Mouse (Mus musculus) adrenal gland, postnatal 25 days (tissue): ENCODE measurements at regions not wholly inside any gene's neighbourhood (a gene's known extent, or its start where the extent isn't known, plus 50 kb on each side); places are given as distances from the start of the nearest gene placed in this dataset.

Source experiments
- DNase-seq: peaks from one replicate; pipeline ENCODE4 v3.0.0; 2021; ENCODE audit warnings: mixed read lengths

DNA sequence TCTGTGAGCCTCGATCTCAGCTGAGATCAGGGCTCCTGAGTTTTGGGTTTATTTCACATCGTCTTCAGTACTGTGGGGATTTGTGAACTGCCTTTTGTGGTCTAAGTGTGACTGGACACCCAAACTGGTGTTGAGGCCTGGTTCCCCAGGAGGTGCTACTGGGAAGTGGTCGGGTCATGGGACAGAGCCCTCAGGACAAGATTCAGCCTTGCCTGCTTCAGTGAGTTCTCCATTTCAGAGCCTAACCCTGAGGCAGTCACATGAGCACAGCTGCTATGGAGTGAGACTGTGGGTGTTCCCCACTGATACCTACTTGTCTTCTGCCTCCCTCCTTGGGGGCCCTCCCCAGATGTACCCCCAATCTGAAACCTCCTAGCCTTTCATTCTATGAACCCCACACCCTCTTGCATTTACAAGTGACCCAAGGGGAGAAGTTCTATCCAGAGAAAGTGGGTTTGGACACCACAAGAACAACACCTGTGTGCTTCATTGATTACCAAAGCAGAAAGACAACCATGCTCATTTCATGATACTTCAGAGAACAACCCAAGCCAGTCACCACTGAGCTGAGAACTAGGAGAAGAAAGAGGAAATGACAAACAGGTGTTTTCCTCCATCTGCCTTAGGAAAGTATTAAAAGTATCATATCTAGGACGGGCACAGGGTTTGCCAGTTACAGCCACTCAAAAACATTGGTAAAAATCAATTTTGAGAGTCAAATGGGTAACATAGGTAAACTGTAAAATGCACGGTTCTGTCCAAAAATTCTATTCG, 255.8 kb downstream of the Tle3 start:
- DNase-seq, result no peak

DNA sequence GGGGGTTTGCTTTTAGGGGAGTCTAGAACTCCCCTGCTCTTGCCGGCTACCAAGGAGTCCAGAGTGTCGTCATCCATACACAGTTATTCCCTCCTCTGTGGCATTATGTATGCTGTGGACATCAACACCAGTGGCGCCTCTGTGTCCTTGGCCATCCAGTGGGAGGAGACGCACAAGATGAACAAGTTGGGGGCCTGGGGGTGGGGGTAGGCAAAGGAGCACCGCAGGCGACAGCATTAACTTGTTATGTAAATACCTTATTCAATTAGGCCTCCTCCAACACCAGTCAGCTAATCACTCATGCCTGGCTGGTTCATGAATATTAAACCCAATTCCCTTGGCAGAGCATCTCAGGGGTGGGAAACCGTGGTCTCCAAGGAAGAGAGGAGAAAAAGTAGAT, 250.8 kb downstream of the Tle3 start:
- DNase-seq, result no peak

DNA sequence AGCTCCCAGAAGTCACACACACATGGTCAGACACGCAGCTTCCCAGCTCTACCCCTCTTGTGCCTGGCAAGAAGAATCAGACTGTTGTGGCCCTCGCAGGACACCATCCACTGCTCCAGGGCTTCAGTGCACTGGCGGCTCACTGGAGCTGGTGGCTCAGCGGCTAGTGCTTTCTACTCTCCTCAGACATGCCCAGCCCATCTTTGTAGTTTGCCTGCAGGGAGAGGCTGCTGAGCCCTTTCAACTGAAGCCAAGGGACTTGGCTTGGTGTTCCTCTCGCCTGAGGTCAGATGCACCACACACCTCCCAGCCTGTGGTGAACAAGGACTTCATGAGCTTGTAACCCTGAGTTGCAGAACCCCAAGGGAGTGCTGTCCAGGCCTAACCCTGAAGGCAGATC, 249.8 kb downstream of the Tle3 start:
- DNase-seq, result no peak

DNA sequence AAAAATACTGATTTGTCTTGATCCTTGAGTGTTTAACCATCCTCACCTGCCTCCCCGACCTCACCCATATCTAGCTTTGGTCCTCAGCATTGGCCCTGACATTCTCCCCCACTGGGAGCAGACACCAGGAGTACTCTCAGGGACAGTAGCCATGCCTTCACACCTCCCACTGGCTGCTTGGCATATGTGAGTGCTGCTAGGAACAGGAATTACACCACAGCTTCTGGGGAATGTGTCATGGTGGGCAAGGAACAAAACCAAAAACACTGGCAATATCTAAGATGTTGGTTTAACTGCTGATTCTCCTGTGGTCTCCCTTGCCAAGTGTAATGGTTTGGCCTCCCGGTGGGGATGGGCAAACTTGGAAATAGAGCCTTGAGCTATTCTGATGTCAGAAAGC, 248.6 kb downstream of the Tle3 start:
- no peak for DNase-seq

DNA sequence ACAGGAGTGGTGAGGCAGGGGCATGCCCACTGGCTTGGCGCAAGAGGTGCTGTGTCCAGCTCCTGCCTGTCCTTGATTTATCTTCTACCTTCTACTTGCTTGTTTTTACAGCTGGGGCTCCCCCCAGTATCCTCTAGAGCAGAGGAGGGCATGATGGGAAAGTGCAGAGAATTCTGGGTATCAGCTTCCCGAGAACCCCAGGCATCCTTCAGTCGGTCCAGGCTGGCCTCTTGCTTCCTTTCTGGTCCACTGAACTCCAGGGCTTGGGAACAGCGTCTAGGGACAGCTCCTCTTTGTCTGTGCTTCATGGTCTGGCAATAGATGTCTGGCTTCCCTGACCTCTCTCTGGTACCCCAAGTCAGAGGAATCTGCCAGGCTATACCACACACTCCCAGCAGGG, 247.9 kb downstream of the Tle3 start:
- DNase-seq, result no peak

DNA sequence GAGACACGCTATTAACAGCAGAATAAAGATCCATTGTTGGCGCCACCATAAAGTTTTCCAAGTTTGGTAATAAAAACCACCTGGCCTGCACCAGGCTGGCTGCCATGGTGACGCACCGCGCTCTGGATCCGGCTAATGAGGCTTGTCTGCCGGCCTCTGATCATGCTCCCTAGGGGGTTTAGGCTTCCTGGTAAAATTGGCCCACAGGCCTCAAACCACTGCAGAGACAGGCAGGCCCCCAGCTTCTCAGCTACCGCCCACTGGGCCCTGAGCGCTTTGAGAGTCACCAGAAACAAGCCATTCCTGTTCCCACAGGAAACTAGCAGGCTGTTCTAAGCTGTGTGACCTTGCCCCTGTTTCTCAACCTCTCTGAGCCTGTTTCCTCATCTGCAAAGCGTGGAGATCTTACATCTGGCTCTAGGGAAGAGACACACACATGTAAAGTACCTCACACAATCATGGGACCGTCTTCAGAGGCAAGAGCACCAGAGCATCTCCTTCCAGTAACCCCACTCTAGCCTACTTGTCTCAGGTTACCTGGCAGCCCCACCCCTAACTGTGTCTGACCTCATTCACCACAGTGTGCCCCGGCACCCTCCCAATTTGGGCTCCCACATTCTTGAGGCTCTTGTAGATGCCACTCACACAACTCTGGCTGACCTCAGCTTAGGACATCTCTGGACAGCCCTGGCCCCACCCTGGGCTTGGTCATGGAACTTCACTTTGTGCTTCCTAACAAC, 246.5 kb downstream of the Tle3 start:
- DNase-seq, result no peak

DNA sequence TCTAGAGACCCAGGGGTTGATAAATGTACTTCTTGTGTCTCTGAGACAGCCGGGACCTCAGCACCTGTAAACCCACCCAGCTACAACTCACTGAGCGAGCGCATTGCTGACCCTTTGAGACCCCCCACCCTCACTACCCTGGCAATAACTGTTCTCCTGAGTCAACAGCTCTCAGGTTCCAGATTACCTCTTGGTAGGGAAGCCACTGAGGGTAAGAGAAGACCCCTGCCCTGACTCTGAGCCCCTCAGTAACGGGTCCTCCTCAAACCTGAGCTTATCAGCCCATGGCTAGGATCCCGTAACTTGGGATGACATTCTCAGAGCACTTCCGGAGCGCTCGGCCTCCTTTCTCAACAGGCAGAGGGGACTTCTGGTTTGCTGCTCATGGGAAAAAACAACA, 245.8 kb downstream of the Tle3 start:
- no peak for DNase-seq

DNA sequence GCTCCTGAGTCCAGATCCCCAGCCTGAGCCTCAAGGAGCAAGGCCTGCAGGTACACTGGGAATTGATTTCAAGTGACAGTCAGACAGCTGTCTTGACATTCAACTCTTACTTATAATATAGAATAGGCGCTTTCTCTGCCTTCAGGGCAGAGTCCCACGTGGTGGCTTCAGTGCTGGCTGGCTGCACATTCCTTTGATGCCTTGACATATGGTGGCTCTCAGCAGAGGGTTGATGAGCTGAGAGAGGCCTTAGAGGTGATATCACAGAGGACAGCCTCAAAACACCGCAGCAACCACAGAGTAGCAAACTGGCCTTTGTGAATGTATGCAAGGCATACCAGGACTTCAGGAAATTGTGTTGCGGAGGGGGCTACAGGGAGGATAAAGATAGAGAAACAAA, 243.4 kb downstream of the Tle3 start:
- no peak for DNase-seq

DNA sequence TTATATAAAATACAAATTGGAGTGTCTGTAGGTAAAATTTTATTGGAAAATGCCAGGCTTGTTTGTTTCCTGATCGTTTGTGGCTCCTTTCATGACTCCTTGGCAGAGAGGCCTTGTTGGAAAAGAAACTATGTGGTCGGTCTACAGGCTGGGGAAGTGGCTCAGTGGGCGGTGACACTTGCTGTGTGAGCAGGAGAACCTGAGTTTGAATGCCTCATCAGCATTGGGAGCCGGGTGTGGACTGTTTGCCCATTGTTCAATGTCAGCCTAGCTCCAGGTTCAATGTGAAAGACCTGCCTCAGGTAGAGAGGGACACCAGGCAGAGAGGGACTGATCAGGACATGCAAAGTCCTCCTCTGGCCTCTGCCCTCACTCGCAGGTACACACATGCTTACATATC, 235.4 kb downstream of the Tle3 start:
- no peak for DNase-seq

DNA sequence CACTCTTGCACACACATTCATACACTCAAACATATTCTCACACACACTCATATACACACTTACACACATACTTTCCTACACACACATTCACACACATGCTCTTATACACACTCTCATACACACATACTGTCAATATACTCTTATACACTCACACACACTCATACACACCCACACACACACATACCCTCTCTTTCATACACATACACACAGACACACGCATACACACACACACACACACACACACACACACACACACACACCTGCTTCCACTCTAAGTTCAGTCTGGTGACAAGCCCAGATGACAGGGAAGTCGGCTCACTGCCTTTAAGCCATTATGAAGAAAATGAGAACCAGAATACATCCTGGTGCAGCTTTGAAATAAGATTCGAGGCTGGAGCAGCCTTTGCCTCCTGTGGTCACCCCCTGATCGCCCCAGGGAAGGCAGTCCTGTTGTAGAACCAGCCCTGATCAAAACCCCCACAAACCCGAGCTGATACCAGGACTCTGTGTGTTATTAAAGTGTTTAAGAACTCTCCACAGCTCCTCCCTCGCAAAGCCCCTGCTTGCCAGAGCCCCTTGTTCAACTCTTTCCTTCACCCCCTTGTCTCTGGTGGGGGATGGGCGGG, 230.3 kb downstream of the Tle3 start:
- DNase-seq, result no peak

DNA sequence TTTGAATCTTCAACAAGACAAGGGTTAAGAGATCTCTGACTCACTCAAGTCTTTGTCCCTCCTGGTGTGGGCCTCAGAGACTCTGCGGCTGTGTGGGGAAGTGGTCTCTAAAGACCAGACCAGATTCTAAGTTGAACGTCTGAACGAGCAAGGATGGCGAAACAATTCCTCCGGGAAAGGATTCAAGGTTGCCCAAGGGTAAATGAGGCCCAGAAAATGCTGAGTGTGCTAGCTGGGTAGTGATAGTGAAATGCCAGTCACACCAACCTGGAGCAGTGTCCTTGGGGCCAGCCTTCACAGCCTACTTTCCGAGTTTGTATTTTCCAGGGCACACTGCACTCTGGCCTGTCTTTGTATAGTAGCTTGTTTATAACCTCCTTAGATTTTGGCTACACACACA, 229.7 kb downstream of the Tle3 start:
- peak; percentile 47 for DNase-seq

DNA sequence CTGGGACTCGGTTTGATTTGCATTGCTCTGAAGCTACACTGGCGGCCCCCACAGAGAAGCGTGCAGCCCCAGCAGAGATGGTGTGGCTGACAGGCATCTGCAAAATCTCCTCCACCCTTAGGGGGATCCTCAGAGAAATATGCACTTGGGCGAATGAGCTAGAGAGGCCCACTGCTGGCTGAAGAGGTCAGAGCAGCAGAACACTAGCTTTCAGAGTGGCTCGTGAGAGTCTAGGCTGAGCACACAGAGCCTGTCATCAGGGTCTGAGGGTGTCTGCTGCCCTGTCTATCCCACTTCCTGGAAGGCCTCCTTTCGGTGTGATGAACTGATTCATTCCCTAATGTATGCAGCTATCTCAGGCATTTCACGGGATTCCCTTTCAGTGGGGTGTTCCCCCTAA, 225.1 kb downstream of the Tle3 start:
- DNase-seq, result no peak

DNA sequence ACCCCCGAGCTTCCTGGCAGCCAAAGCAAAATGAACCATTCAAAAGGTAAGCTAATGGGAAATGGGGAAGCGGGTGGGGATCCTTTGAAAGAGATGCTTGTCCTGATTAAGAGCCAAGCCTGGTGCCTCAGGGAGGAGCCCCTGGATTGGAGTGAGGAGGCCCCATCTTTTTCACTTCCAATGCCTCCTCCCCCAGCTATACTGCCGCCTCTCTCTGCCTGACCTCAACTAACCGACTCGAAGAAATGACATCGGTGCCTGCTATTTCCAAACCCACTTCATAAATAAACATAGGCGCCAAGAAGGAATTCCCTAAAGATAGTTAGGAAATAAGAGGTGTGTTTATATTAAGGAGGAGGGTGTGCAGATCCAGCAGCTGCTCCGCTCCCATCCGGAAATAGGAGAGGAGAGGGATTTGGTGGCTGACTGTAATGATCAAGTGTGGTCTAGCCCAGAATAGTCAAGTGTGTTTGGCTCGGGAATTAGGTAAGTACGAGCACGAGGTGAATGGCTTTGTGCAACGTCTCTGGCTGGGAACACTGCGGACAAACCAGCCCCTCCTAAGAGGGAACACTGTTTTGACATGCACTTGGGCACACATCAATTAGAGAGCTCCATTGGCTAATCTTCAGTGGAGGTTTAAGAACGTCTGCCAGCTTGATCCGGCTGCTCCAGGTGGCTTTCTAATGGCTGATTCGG, 224.4 kb downstream of the Tle3 start:
- DNase-seq, result no peak

DNA sequence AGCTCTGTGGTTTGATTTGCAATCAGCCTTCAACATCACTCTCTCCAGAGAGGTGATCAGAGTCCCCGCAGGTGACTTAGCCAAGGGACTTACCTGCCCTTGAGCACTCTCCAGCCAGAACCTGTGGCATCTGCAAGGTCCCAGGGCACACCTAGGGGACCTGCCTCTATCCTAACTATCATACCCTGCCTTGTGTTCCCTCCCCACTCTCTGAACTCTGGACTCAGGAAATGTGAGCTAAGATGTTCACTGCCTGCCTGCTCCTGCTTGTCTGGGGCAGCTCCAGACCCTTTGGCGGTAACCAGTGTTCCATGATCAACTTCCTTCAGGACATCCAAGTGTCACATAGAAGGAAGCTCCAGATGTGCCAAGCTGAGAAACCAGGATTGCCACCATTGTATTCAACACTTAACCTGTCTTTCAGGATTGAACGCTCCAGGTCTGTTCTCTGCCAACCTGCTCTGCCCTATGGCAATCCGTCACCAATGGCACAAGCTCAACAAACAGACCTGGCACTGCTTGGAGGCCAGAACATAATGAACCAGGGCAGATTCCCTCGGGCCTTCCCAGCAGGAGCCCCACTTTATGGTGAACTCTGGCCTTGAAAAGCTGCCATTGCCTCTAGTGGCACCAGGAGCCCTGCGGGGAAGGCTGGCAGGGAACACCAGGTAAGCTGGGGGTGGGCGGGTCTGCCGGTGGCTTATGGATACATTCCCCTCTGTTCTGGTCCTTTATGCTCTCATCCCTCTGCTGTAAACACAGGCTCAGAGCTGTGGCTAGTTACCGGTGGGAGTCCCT, 223.2 kb downstream of the Tle3 start:
- DNase-seq, result peak; percentile 17

DNA sequence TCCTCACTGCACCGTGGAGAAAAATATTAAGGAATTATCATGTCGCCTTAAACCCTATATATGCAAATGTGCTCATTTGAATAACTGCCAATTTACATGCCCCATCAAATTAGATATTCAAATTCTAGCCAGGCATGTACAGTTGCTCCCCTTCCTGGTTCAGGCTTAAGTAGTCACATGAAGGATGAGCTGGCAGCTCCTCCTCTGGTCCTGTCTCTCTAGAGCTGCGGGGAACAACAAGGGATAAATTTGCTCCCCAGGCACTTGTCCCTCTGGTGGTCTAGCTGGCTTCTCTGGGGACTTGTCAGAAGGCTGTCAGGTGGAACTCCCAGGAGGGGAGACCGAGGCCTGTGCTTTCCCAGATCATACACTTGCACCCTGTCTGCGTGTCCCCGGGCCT, 221.8 kb downstream of the Tle3 start:
- no peak for DNase-seq

DNA sequence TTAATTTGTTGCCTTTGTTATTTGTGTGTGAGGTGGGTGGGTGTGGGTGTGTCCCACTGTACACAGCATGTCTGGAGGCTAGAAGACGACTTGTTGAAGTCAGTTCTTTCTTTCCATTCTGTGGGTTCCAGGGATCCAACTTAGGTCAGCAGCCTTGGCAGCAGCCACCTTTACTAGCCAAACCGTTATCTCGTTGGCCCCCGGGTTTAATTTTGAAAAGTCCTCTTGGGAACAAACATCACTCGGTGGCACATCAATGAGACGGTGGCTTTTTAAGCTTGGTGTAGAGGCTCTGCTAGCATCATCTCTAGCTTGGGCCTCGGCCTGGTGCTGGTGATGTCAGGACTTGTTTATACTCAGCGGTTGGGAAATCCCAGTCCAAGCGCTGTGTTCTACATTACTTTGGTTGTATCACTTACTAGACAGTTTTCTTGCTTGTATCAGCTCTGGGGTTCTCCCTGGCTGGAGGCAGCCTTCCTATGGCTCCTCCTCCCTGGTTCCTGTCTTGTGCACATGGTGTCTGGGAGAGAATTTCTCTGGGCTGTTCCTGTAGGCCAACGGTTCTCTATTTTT, 217.6 kb downstream of the Tle3 start:
- DNase-seq, result no peak

DNA sequence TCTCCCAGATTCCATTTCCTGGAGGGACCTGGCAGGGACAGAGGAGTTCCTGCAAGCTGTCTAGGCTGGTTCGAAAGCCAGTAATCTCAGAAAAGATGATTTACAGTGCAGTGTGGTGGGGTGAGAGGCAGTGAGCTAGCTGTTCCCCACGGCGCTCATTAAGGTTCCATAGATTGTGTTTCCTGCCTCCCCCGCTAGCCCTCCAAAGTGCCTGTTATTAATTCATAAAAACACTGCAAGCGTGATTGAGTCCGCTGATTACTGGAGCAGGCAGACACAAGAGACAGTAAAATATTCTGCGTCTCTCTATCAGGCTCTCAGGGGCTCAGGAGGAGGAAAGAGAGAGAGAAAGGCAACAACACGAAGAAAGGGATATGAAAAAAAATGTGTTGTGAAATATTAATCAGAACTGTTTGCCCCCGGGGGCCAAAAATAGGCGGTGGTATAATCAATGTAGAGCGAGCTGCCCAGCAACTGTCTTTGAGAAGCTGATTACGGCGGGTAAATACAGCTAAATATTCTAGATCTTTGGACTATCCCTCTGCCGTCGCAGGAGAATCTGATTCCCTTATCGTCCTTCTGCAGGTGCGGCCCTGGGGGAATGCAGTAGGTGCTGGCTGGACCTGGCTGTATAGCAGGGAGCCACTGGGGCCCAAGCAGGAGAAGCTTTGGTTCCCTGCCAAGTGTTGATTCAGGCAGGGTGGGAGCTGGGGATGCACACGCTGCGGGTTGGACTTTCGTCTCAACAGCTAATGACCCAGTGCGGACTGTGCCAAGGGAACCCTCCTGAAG, 211.3 kb downstream of the Tle3 start:
- DNase-seq, result no peak

DNA sequence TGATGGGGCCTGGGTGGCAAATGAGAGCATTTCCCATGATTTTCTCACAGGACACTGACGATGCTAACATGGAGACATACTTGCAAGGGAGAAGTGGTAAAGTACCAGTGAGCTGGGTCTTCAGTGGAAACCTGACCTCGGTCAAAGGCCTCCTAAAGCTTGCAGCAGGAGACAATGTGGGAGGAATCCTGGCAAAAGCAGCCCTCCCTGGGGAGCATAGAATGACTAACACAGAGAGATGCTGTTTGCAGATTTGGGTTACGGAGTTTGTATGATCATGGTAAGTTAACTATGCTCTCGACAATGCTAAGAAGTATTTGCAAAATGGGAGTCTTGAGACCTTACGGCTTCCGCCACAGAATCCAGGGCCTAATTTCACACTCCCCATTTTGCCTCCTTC, 208.9 kb downstream of the Tle3 start:
- no peak for DNase-seq

DNA sequence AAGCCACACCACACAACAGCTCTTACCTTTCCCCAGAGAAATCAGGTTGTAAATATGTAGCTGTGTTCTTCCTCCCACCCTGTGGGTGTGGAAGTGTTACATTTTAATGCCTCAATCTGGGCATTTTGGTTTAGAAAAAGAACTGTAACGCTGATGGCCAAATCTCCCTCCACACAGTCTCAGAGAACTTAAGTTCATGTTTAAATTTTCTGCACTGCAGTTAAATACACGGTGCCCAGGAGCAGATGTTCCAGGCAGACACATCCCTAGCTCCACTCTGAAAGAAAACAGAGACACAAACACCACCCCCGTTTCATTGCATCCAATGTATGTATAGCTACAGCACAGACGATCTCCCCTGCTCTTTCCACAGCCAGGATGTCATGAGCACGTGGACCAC, 206.1 kb downstream of the Tle3 start:
- no peak for DNase-seq

DNA sequence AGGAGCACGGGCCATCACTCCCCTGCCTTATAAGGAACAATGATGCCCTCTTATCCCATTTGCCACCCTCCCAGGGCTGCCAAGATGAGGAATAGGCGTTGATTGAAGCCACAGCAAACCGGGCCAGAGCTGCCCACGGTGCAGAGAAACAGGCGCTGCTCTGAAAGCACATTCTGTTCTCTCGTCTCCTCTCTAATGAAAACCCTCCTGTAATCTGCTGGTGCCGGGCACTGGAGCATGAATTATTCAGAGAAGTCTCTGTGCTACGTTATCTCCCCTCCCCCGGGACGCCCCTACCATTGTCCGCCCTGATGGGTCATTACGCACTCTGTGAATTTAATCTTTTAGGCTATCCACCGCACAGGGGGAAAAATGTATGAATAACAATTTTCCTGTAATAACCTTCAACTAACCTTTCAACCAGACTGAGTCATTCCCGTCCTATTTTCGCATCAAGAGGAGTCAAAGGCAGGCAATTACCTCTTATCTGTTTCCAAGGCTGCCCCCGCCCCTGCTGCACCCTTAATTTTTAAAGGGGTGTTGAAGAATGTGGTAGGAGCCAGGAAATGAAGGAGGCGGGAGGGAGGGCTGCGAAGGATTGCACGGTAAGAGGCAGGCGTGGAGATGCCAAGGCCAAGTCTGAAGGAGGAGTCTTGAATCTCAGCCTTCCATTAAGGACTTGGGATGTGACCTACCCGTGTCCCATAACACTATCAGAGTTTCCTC, 201.6 kb downstream of the Tle3 start:
- DNase-seq, result peak; percentile 8
